Mouse (Mus musculus): ENCODE measurements around the gene Pdss2. TPM values are rescaled to one million over a fixed set of nuclear protein-coding genes. Genes with fewer than 3 reads are reported as not detected.
"Not testable (repeated sequence)": the region's sequence is repeated elsewhere in the genome, so short reads cannot be mapped to it uniquely, and the experiment has no call there.

The Pdss2 gene
- total RNA-seq, 2 experiments from 2014 or later: 35.0 to 35.9 TPM

GRCm38 (mm10) chr10:43242215-43242614 lies 20.9 kb downstream of the Pdss2 start:
- no peak for DNase-seq

- no peak for DNase-seq
Observed at GRCm38 (mm10) chr10:43244262-43244806, 23.0 kb downstream of the Pdss2 start.

GRCm38 (mm10) chr10:43245461-43246200 lies 24.3 kb downstream of the Pdss2 start:
- peak in 1 of 2 experiments; percentile 7 for DNase-seq

- peak in 1 of 2 experiments; percentile 3 for DNase-seq
Observed at GRCm38 (mm10) chr10:43247994-43248393, 26.7 kb downstream of the Pdss2 start.

- peak in 1 of 2 experiments; percentile 18 for DNase-seq
Observed at GRCm38 (mm10) chr10:43252324-43252723, 31.0 kb downstream of the Pdss2 start.

GRCm38 (mm10) chr10:43256965-43257364 lies 35.7 kb downstream of the Pdss2 start:
- DNase-seq: not testable (repeated sequence)

GRCm38 (mm10) chr10:43257500-43257899 lies 36.2 kb downstream of the Pdss2 start:
- DNase-seq: not testable (repeated sequence)

- no peak for DNase-seq
Observed at GRCm38 (mm10) chr10:43271318-43271717, 50.0 kb downstream of the Pdss2 start.

GRCm38 (mm10) chr10:43272381-43272780 lies 51.1 kb downstream of the Pdss2 start:
- no peak for DNase-seq

GRCm38 (mm10) chr10:43273057-43273456 lies 51.8 kb downstream of the Pdss2 start:
- no peak for DNase-seq

- DNase-seq: no peak
Observed at GRCm38 (mm10) chr10:43275446-43275845, 54.2 kb downstream of the Pdss2 start.

GRCm38 (mm10) chr10:43276116-43276659 lies 54.9 kb downstream of the Pdss2 start:
- DNase-seq: no peak

- no peak for DNase-seq
Observed at GRCm38 (mm10) chr10:43277266-43278145, 56.2 kb downstream of the Pdss2 start.

GRCm38 (mm10) chr10:43279637-43280288 lies 58.5 kb downstream of the Pdss2 start:
- no peak for DNase-seq

GRCm38 (mm10) chr10:43285541-43285940 lies 64.3 kb downstream of the Pdss2 start:
- DNase-seq: no peak

GRCm38 (mm10) chr10:43290638-43291230 lies 69.4 kb downstream of the Pdss2 start:
- DNase-seq: no peak

GRCm38 (mm10) chr10:43291333-43291736 lies 70.0 kb downstream of the Pdss2 start:
- DNase-seq: no peak

GRCm38 (mm10) chr10:43292454-43292853 lies 71.2 kb downstream of the Pdss2 start:
- no peak for DNase-seq

GRCm38 (mm10) chr10:43294331-43294730 lies 73.0 kb downstream of the Pdss2 start:
- DNase-seq: no peak

- no peak for DNase-seq
Observed at GRCm38 (mm10) chr10:43308105-43308810, 87.0 kb downstream of the Pdss2 start.
